Mouse (Mus musculus) kidney, postnatal 0 days (tissue): Measurements from ENCODE around the gene Bnip2. TPM values are rescaled to one million over a fixed set of nuclear protein-coding genes. Genes with fewer than 3 reads are reported as not detected.

Experiments used
- ATAC-seq: fragments of 200-750 bp; cut with Nextera tagmentation; replicated peaks from 2 replicates; pipeline ENCODE4 v1.8.0; 2017; ENCODE audit warnings: low read depth, moderate number of reproducible peaks, moderate TSS enrichment, moderate library complexity; ENCODE audit not compliant: low FRiP score
- DNase-seq: peaks from one replicate; pipeline ENCODE4 v3.0.0-alpha.2; 2016; ENCODE audit warnings: low spot score
- H3K27ac ChIP-seq: fragments of 300-500 bp; sonication (generic); 2 replicates; pipeline ENCODE4 v1.5.1; 2014; ENCODE audit warnings: mild to moderate bottlenecking
- H3K27me3 ChIP-seq: fragments of 300-500 bp; sonication (generic); 2 replicates; pipeline ENCODE4 v1.6.1; 2014; ENCODE audit warnings: low read length, mixed read lengths; ENCODE audit not compliant: insufficient read depth
- H3K36me3 ChIP-seq: fragments of 300-500 bp; sonication (generic); 2 replicates; pipeline ENCODE4 v1.6.1; 2014; ENCODE audit warnings: low read length, mixed read lengths; ENCODE audit not compliant: insufficient read depth
- H3K4me1 ChIP-seq: fragments of 300-500 bp; sonication (generic); replicated peaks from 2 replicates; pipeline ENCODE4 v1.6.1; 2014; ENCODE audit warnings: antibody characterized with exemption, low read length, mixed read lengths; ENCODE audit not compliant: insufficient read depth
- H3K4me2 ChIP-seq: fragments of 300-500 bp; sonication (generic); 2 replicates; pipeline ENCODE4 v1.6.1; 2014; ENCODE audit warnings: mild to moderate bottlenecking, low read length, moderate library complexity, mixed read lengths
- H3K4me3 ChIP-seq: fragments of 300-500 bp; sonication (generic); replicated peaks from 2 replicates; pipeline ENCODE4 v1.5.1; 2014; ENCODE audit warnings: low read depth, low read length
- H3K9ac ChIP-seq: fragments of 300-500 bp; sonication (generic); 2 replicates; pipeline ENCODE4 v1.6.1; 2014; ENCODE audit warnings: low read depth, low read length
- H3K9me3 ChIP-seq: fragments of 300-500 bp; sonication (generic); replicated peaks from 2 replicates; pipeline ENCODE4 v1.6.1; 2016; ENCODE audit warnings: low read length, inconsistent platforms, mixed read lengths
- CTCF ChIP-seq: IDR thresholded peaks from 2 replicates; pipeline ENCODE4 v1.5.1; 2016; ENCODE audit warnings: antibody characterized with exemption, low read depth, mild to moderate bottlenecking, moderate library complexity
- WGBS: fragments of 180-500 bp; shearing (Covaris S2); extraction: QIAGEN DNeasy Blood & Tissue Kit; methylation state at CpG from one replicate; pipeline ENCODE4 v1.1.7; 2014; 5-methylcytosine and 5-hydroxymethylcytosine counted together
- polyA plus RNA-seq: library from polyadenylated mRNA; unstranded; fragments of >200 nt; fragmentation: Nextera tagmentation; extraction: Ambion mirVana; gene quantifications from 2 replicates; pipeline ENCODE4 v1.2.1, GENCODE M21; 2015

Bnip2 gene
- polyA plus RNA-seq, 1 experiment from 2014 or later, result 88.9 TPM

- no peak for ATAC-seq
- TF ChIP-seq CTCF, result no peak
- Histone ChIP-seq H3K27ac (no peak overlapping the region), H3K9me3 (no peaks in the 10 kb centered on the region), H3K36me3 (no peaks in the 10 kb centered on the region), H3K4me1 (peaks cover 3% of the 10 kb centered on the region; the same call in 1 of the 2 replicates), H3K4me2 (no peak overlapping the region), H3K27me3 (no peaks in the 10 kb centered on the region), H3K4me3 (no peak overlapping the region), H3K9ac (no peak overlapping the region)
- 42% methylated on average over 3 of the region's 3 CpGs for WGBS
- no peak for DNase-seq
Measured at GRCm38 (mm10) chr9:70049416-70049783, 60.1 kb downstream of the Bnip2 start.

- no peaks in the 10 kb centered on the region for H3K27me3 ChIP-seq
- H3K4me1 ChIP-seq, result peaks cover 3% of the 10 kb centered on the region; the same call in 1 of the 2 replicates
- no peak overlapping the region for H3K27ac ChIP-seq
- no peak for TF ChIP-seq CTCF
- no peaks in the 10 kb centered on the region for H3K36me3 ChIP-seq
- no peak overlapping the region for H3K4me3 ChIP-seq
- H3K4me2 ChIP-seq, result no peak overlapping the region
- H3K9me3 ChIP-seq, result no peaks in the 10 kb centered on the region
- ATAC-seq (no peak), DNase-seq (peak; percentile 31)
- 12% methylated on average over 8 of the region's 8 CpGs for WGBS
- H3K9ac ChIP-seq, result no peak overlapping the region
Measured at GRCm38 (mm10) chr9:70049839-70050238, 60.6 kb downstream of the Bnip2 start.

- WGBS, result 29% methylated on average over 3 of the region's 3 CpGs
- Histone ChIP-seq H3K9me3 (no peaks in the 10 kb centered on the region), H3K27ac (0 out of 2 replicates have a peak overlapping the region, but pooled peaks have one; percentile 19), H3K9ac (no peak overlapping the region), H3K27me3 (no peaks in the 10 kb centered on the region), H3K4me3 (no peak overlapping the region), H3K4me2 (no peak overlapping the region), H3K4me1 (peaks cover 3% of the 10 kb centered on the region; the same call in 1 of the 2 replicates), H3K36me3 (no peaks in the 10 kb centered on the region)
- peak; percentile 22 for DNase-seq
- no peak for TF ChIP-seq CTCF
- no peak for ATAC-seq
Measured at GRCm38 (mm10) chr9:70052730-70053129, 63.5 kb downstream of the Bnip2 start.

GRCm38 (mm10) chr9:70053411-70053810, 64.1 kb downstream of the Bnip2 start:
- Histone ChIP-seq H3K27ac (0 out of 2 replicates have a peak overlapping the region, but pooled peaks have one; percentile 19), H3K4me1 (peaks cover 3% of the 10 kb centered on the region; the same call in 1 of the 2 replicates), H3K4me2 (no peak overlapping the region), H3K4me3 (no peak overlapping the region), H3K9me3 (no peaks in the 10 kb centered on the region), H3K9ac (no peak overlapping the region), H3K36me3 (no peaks in the 10 kb centered on the region), H3K27me3 (no peaks in the 10 kb centered on the region)
- WGBS, result 30% methylated on average over 3 of the region's 3 CpGs
- no peak for TF ChIP-seq CTCF
- ATAC-seq, result no peak
- DNase-seq, result no peak

Other genes with a start within 250 kb of the Bnip2 start
- not detected in 2 replicates for gene Foxb1, start 228.5 kb upstream of the Bnip2 start, polyA plus RNA-seq
- gene Gtf2a2, start 23.1 kb downstream of the Bnip2 start, polyA plus RNA-seq, result 210 and 211 TPM in 2 replicates
- 2.6 and 2.9 TPM in 2 replicates for gene Gcnt3, start 48.6 kb downstream of the Bnip2 start, polyA plus RNA-seq
- 11.7 and 14.8 TPM in 2 replicates for gene Fam81a, start 153.1 kb downstream of the Bnip2 start, polyA plus RNA-seq
- gene Myo1e, start 217.9 kb downstream of the Bnip2 start, polyA plus RNA-seq, result 17.0 and 20.2 TPM in 2 replicates